Mouse (Mus musculus): ENCODE data around the gene Cd300ld2. TPM values are rescaled to one million over a fixed set of nuclear protein-coding genes. Genes with fewer than 3 reads are reported as not detected.

Cd300ld2 gene
- total RNA-seq, 2 experiments from 2014 or later, result not detected

Other genes with a start within 250 kb of the Cd300ld2 start
- gene Btbd17, start 220.2 kb downstream of the Cd300ld2 start, total RNA-seq (2021), result 10 to 100 TPM; 18.7 to 23.2 TPM
- gene Gpr142, start 217.3 kb downstream of the Cd300ld2 start, total RNA-seq (2021), result not detected
- 1 to 10 TPM; 3.3 to 3.7 TPM for gene Gprc5c, start 165.0 kb downstream of the Cd300ld2 start, total RNA-seq (2021)
- under 1 TPM; 0.41 to 0.50 TPM for gene Cd300a, start 126.2 kb downstream of the Cd300ld2 start, total RNA-seq (2021)
- not detected for gene Cd300lb, start 81.8 kb downstream of the Cd300ld2 start, total RNA-seq (2021)
- not detected for gene Cd300c, start 47.0 kb downstream of the Cd300ld2 start, total RNA-seq (2021)
- gene Cd300ld, start 26.3 kb downstream of the Cd300ld2 start, total RNA-seq (2021), result not detected
- gene Cd300c2, start 14.3 kb downstream of the Cd300ld2 start, total RNA-seq (2021), result 1 to 10 TPM; 3.9 to 4.1 TPM
- 1 to 10 TPM in 1 of 2 experiments, under 1 TPM in 1; 0.53 to 1.1 TPM for gene Cd300ld4, start 10.8 kb upstream of the Cd300ld2 start, total RNA-seq (2021)
- 1 to 10 TPM in 1 of 2 experiments, not detected in 1; 1.0 TPM for gene Cd300ld5, start 21.6 kb upstream of the Cd300ld2 start, total RNA-seq (2021)
- gene Cd300ld3, start 32.2 kb upstream of the Cd300ld2 start, total RNA-seq (2021), result 1 to 10 TPM in 1 of 2 experiments, not detected in 1; 1.8 TPM
- not detected for gene Cd300e, start 46.0 kb upstream of the Cd300ld2 start, total RNA-seq (2021)
- gene Rab37, start 75.2 kb upstream of the Cd300ld2 start, total RNA-seq (2021), result 1 to 10 TPM; 3.7 to 4.2 TPM
- under 1 TPM; 0.45 to 0.51 TPM for gene Cd300lf, start 117.8 kb upstream of the Cd300ld2 start, total RNA-seq (2021)
- 10 to 100 TPM; 66.9 to 70.4 TPM for gene Slc9a3r1, start 147.1 kb upstream of the Cd300ld2 start, total RNA-seq (2021)
- 10 to 100 TPM; 16.7 to 17.7 TPM for gene Tmem104, start 171.3 kb upstream of the Cd300ld2 start, total RNA-seq (2021)
- gene Nat9, start 171.7 kb upstream of the Cd300ld2 start, total RNA-seq (2021), result 10 to 100 TPM; 24.2 to 26.0 TPM